17 mouse cellular contexts compared by ENCODE assay signal in genomic region chr10:117410481-117411048, GRCm38 (mm10). TPM values are rescaled to one million over a fixed set of nuclear protein-coding genes. Genes with fewer than 3 reads are reported as not detected.
A peak's percentile ranks its signal among the peaks of the same experiment; 100 is the strongest.
DNase-seq lines count a peak whose midpoint lies in the region; ATAC-seq and TF ChIP-seq lines count a peak whose summit lies in the region.
"Had no signal": no experiment of that assay in that cellular context is flagged by ENCODE, and none has a peak within 500 bp of the region (broad histone marks: within the 10 kb centered on the region; RNA-seq: fewer than 3 reads in every experiment).

No protein-coding gene starts in this region.

- no peak for DNase-seq in liver, adult 2 months (ENCODE audit: extremely low read depth, low read depth, low spot score)
- DNase-seq in liver (no peak), ES-E14 (ENCODE audit: low read depth, low spot score) (no peak)
- DNase-seq in midbrain, embryonic 14.5 days = no peak
- DNase-seq in layer of hippocampus, postnatal 14 days (ENCODE audit: low spot score in 2 of 2) = no peak
- DNase-seq: adrenal gland, adult 8-10 months; adrenal gland, postnatal 25 days; cerebellum, adult 18-20 months; cerebellum, adult 9-10 months; cerebellum, postnatal 14 days; gastrocnemius, postnatal 25 days; heart, adult 2 months had no signal

- H3K9me3 ChIP-seq in midbrain, embryonic 15.5 days = no peaks in the 10 kb centered on the region
- H3K9me3 ChIP-seq in midbrain, embryonic 14.5 days (ENCODE audit: control insufficient read depth, low read length) = no peaks in the 10 kb centered on the region
- H3K9me3 ChIP-seq in ES-E14 (ENCODE audit: control insufficient read depth, insufficient read depth, low read depth, low read length) = no peaks in the 10 kb centered on the region
- H3K9me3 ChIP-seq: forebrain, embryonic 15.5 days; heart, embryonic 10.5 days; hindbrain, embryonic 12.5 days; hindbrain, embryonic 15.5 days had no signal

- ATAC-seq in midbrain, embryonic 15.5 days (replicated peaks) = peak; percentile 12; the same call in 1 of the 2 replicates
- no peak for ATAC-seq in midbrain, embryonic 14.5 days (ENCODE audit: low FRiP score, low TSS enrichment)
- ATAC-seq: forebrain, embryonic 15.5 days had no signal

- 89% methylated on average over 6 of the region's 6 CpGs for WGBS in liver, adult 2 months
- 81% methylated on average over 6 of the region's 6 CpGs for whole genome bisulfite sequencing in midbrain, embryonic 15.5 days
- WGBS in midbrain, embryonic 14.5 days = 84% methylated on average over 6 of the region's 6 CpGs

- no peak overlapping the region for H3K4me3 ChIP-seq in liver, adult 2 months (ENCODE audit: insufficient read depth, low read depth, low read length)
- H3K4me3 ChIP-seq in midbrain, embryonic 15.5 days = no peak overlapping the region
- no peak overlapping the region for H3K4me3 ChIP-seq in midbrain, embryonic 14.5 days (replicated peaks; ENCODE audit: low read depth, low read length)
- no peak overlapping the region; a peak in 1 of 4 replicates for H3K4me3 ChIP-seq in ES-E14 (ENCODE audit: insufficient read depth in 1 of 2, low read depth in 1 of 2, low read length in 2 of 2, poor library complexity in 1 of 2, severe bottlenecking in 1 of 2)
- H3K4me3 ChIP-seq: forebrain, embryonic 15.5 days; heart, adult 2 months; heart, embryonic 10.5 days; hindbrain, embryonic 12.5 days; hindbrain, embryonic 15.5 days had no signal

- peaks cover 6% of the 10 kb centered on the region for H3K4me1 ChIP-seq in liver, adult 2 months (ENCODE audit: control insufficient read depth, insufficient read depth, low read length)
- H3K4me1 ChIP-seq in midbrain, embryonic 15.5 days = no peaks in the 10 kb centered on the region
- H3K4me1 ChIP-seq in midbrain, embryonic 14.5 days (ENCODE audit: control insufficient read depth, insufficient read depth, low read length) = no peaks in the 10 kb centered on the region
- peaks cover 2 to 20% of the 10 kb centered on the region in 2 experiments; a peak in 2 of 4 replicates for H3K4me1 ChIP-seq in ES-E14 (ENCODE audit: control insufficient read depth in 2 of 2, insufficient read depth in 2 of 2, low read length in 2 of 2, poor library complexity in 1 of 2)
- H3K4me1 ChIP-seq: forebrain, embryonic 15.5 days had no signal

- no peak overlapping the region for H3K4me2 ChIP-seq in midbrain, embryonic 15.5 days
- no peak overlapping the region for H3K4me2 ChIP-seq in midbrain, embryonic 14.5 days (ENCODE audit: low read length)
- H3K4me2 ChIP-seq: forebrain, embryonic 15.5 days; hindbrain, embryonic 12.5 days; hindbrain, embryonic 15.5 days had no signal

- TF ChIP-seq CTCF in liver, adult 2 months (IDR thresholded peaks at IDR 0.05; ENCODE audit: low read depth, low read length) = no peak

- peak overlapping the region; percentile 100 for H3K27ac ChIP-seq in liver, adult 2 months (replicated peaks; ENCODE audit: insufficient read depth, low read depth, low read length)
- no peak overlapping the region for H3K27ac ChIP-seq in midbrain, embryonic 15.5 days
- no peak overlapping the region for H3K27ac ChIP-seq in midbrain, embryonic 14.5 days (replicated peaks; ENCODE audit: low read depth, low read length)
- peak overlapping the region; percentile 99 for H3K27ac ChIP-seq in ES-E14 (ENCODE audit: insufficient read depth, low read depth, low read length, poor library complexity, severe bottlenecking)
- H3K27ac ChIP-seq: forebrain, embryonic 15.5 days; heart, adult 2 months; heart, embryonic 10.5 days; hindbrain, embryonic 12.5 days; hindbrain, embryonic 15.5 days had no signal

- in situ Hi-C loops in ES-E14 (cut with MboI; ENCODE audit: low sequenced_read_pairs in 2 of 2, unreplicated experiment in 2 of 2) = no loop called here

- no peaks in the 10 kb centered on the region for H3K27me3 ChIP-seq in liver, adult 2 months (ENCODE audit: control insufficient read depth, insufficient read depth, low read length)
- no peaks in the 10 kb centered on the region for H3K27me3 ChIP-seq in midbrain, embryonic 15.5 days (replicated peaks)
- H3K27me3 ChIP-seq in midbrain, embryonic 14.5 days (ENCODE audit: control insufficient read depth, insufficient read depth, low read length) = no peaks in the 10 kb centered on the region
- H3K27me3 ChIP-seq: forebrain, embryonic 15.5 days; hindbrain, embryonic 12.5 days; hindbrain, embryonic 15.5 days had no signal

- H3K36me3 ChIP-seq in liver, adult 2 months (ENCODE audit: control insufficient read depth, insufficient read depth, low read length) = peaks cover 10% of the 10 kb centered on the region
- no peaks in the 10 kb centered on the region for H3K36me3 ChIP-seq in midbrain, embryonic 15.5 days (replicated peaks)
- H3K36me3 ChIP-seq in midbrain, embryonic 14.5 days (ENCODE audit: control insufficient read depth, insufficient read depth, low read length) = no peaks in the 10 kb centered on the region
- H3K36me3 ChIP-seq in ES-E14 (ENCODE audit: control insufficient read depth, insufficient read depth, low read length, poor library complexity, severe bottlenecking) = no peaks in the 10 kb centered on the region
- H3K36me3 ChIP-seq: forebrain, embryonic 15.5 days; heart, embryonic 10.5 days; hindbrain, embryonic 12.5 days; hindbrain, embryonic 15.5 days had no signal

- H3K79me2 ChIP-seq in liver, adult 2 months (ENCODE audit: control insufficient read depth, insufficient read depth, low read length) = no peaks in the 10 kb centered on the region; the same call in 1 of the 2 replicates

- TF ChIP-seq POLR2A in liver, adult 2 months (IDR thresholded peaks at IDR 0.05; ENCODE audit: extremely low read depth, insufficient read depth, low read length) = no peak

- H3K9ac ChIP-seq in liver, adult 2 months (ENCODE audit: low read depth, low read length) = 0 out of 2 replicates have a peak overlapping the region, but pooled peaks have one; percentile 28
- H3K9ac ChIP-seq in midbrain, embryonic 15.5 days = no peak overlapping the region
- no peak overlapping the region for H3K9ac ChIP-seq in midbrain, embryonic 14.5 days (replicated peaks; ENCODE audit: low read length)
- H3K9ac ChIP-seq in ES-E14 (ENCODE audit: insufficient read depth, low read depth, low read length, poor library complexity, severe bottlenecking) = peak overlapping the region; percentile 71; the same call in 1 of the 2 replicates
- H3K9ac ChIP-seq: forebrain, embryonic 15.5 days; hindbrain, embryonic 12.5 days; hindbrain, embryonic 15.5 days had no signal

TF ChIP-seq in ES-E14, 5 proteins besides CTCF, POLR2A, EP300 and RAD21:
- TF ChIP-seq MAFK (IDR thresholded peaks at IDR 0.05; ENCODE audit: insufficient read depth, low read depth, low read length) = no peak
- no peak for TF ChIP-seq ZC3H11A (IDR thresholded peaks at IDR 0.05; ENCODE audit: borderline replicate concordance, low read depth, low read length)
- TF ChIP-seq ZNF384 (IDR thresholded peaks at IDR 0.05; ENCODE audit: low read depth, low read length) = no peak
- TF ChIP-seq HCFC1 (IDR thresholded peaks at IDR 0.05; ENCODE audit: borderline replicate concordance, insufficient read depth, low read length) = no peak

RNA-seq across cellular contexts. Expression of gene Cpsf6, which starts 30.8 kb away (rescaled TPM):
- 32.8 and 33.1 TPM in 2 replicates for total RNA-seq in liver, adult 2 months (2014; rRNA removed)
- 17.0 and 23.7 TPM in 2 replicates for polyA plus RNA-seq in liver, adult 2 months (2012; rRNA removed)
- polyA plus RNA-seq in midbrain, embryonic 15.5 days (2015; fragmentation: Nextera tagmentation; extraction: Ambion mirVana) = 148 and 154 TPM in 2 replicates
- 207 and 213 TPM in 2 replicates for polyA plus RNA-seq in midbrain, embryonic 14.5 days (2014; fragmentation: Nextera tagmentation; extraction: Ambion mirVana)
- total RNA-seq in ES-E14 (2012; rRNA removed) = 116 and 129 TPM in 2 replicates
- total RNA-seq in layer of hippocampus, postnatal 14 days (2021) = 100 to 1,000 TPM; 107 to 114 TPM

Comparison
In these comparisons a context has a peak if more than half of its experiments do, and no peak if none do; other contexts are left out.
1. H3K27ac ChIP-seq: peak in liver, adult 2 months (single experiment) and ES-E14 (single experiment); none in midbrain, embryonic 15.5 days (single experiment) and midbrain, embryonic 14.5 days (single experiment).
2. H3K9ac ChIP-seq: peak in liver, adult 2 months (single experiment) and ES-E14 (single experiment); none in midbrain, embryonic 15.5 days (single experiment) and midbrain, embryonic 14.5 days (single experiment).